Mouse (Mus musculus): Measurements from ENCODE around the gene Arhgap36.

The Arhgap36 gene

DNA sequence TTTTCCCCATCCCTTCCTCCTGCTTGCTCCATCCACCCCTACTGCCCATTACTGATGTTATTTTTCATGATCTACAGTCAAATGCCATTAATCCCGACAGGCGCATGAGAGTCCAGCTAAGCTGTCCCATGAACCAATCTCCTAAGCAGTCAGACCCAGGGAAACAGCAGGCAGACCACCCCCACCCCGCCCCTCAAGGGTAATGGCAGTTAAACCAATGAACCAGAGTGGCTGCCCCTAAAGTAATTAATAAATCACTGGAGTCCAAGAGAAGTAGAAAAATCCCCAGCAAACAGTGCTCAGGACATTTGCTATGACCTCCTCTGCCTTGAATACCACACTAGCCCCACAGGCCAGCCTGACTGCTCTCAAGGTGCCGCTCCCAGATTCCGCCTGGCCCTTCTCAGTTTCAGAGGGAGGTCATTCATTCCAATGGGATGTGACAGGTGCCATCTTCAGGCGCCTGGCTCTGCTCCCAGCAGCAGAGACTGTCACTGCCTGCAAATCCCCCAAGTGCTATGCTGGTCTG lies at the start of gene Arhgap36:
Gene Arhgap36, plus strand, starts transcription at position 504 of the 529 bp plus-strand sequence.
- no peak for DNase-seq (ENCODE audit: low read depth, low spot score)

DNA sequence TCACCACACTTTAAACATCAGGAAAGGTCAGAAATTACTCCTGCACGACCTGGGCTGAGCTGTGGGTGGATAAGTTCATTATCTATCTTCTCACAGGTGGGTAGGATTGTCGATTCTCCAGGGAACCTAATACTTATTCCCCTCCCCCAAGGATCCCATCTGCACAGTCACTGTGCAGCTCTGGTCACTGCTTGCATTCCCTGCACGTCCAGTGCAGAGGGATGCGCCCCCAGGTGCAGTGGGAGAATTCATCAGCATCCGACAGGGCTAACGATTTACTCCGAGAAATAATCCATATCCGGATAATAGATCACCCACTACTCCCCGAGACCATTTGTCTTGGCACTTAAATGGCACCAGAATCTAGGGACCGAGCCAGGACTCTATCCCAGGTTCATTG lies 6.0 kb upstream of the Arhgap36 start:
- DNase-seq (ENCODE audit: low read depth, low spot score) = no peak

DNA sequence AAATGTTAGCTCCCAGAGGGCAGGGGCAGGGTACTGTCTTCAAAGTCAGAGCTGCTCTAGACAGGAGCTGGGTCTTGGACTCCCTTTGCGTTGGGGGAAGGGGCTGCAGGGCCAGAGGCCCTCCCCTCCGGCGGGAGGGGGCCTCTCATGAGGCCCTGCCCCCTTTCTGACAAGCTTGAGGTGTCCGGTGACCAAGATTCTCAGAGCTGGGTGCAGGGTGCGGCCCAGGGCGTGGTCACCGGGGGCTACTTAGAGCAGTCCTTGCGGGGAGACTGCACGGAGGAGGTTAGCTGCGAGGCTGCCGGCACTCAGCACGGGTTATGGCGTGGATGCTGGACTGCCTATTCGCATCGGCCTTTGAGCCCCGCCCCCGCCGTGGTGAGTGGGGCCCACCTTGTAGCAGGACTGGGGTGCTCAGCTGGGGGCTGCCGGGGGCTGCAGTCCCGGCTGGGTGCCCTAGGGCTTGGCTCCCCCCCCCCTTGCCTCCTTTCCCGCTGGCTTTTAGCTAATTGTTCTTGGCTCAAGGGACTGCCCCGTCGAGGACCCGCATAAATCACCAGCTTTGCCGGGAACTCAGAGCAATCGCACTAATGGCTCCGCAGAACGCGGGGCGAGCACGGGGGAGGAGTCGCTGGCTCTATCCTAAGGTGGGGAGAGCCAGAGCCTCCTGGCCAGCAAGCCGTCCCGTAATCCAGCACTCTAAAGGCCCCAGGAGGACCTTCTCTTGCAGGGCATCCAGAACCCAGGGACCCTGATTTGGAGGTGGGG lies 6.7 kb downstream of the Arhgap36 start:
- DNase-seq (ENCODE audit: low read depth, low spot score) = no peak

DNA sequence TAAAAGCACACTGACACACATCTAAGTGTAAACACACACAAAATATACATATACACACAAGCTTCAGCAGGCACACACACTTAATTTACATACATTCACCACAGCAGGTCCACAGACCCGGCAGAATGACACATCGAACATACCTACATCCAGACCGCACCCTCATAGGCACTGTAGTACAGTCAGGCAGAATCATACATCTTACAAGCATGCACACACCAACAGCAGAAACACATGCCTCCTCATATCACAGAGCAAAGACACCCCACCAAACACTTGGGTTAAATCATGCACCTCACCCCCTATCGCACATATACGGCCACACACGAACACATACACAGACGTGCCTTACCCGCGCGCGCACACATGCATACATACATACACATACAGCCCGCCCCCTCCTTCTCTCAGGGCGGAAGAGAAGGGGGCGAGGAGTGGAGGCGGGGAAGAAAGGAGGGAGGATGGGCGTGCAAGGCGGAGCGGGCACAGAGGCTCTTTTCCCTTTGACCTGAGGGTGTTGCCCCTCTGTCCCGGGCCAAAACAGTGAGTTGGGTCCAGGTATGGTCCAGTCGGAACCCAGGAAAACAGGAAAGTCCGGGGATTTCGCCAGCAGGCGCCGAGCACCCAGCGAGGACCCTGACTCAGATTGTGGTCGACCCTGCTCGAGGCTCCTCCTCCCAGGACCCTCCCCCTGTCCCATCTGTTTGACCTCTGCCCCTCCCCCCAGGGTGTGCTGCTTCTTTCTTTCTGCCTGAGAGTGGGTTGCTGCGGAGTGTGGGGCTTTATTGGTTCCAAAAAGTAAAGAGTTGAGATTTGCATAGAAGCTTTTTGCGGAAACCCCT lies 16.4 kb downstream of the Arhgap36 start:
- no peak for DNase-seq (ENCODE audit: low read depth, low spot score)

DNA sequence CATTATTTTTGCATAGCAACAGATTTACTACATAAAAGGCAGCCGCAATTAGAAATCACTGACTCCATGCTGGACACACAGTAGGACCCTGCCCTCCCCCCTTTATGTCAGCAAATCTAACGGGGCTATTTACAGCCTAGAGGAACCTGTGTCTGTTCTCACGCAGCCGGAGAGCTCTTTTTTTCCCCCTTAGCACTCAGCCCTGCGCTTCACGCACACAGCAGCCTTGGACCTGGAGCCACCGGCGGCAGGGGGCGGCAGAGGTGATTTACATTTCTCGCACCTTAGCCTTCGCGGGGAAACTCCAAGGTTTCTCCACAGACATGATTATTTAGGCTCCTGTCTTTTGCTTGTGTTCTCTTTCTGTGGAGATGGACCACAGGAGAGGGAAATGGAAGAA lies 17.1 kb downstream of the Arhgap36 start:
- no peak for DNase-seq (ENCODE audit: low read depth, low spot score)

DNA sequence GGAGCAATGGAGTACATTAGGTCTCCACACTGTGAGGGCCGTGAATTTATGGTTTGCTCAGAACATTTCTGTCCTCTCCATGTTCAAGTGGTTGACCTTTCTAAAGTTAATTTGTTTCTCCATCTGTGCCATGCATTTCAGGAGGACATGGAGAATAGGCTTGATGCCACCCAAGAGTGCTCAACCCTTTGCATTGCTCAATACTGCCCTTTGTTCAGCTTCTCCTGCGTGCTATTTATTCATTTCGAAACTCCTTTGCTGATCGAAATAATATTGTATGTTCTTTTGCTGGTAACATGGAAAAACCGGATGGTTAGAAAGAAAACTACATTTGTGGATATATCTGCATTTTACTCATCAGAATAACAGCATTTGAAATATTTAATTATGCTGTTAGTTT lies 25.4 kb downstream of the Arhgap36 start:
- DNase-seq (ENCODE audit: low read depth, low spot score) = no peak

DNA sequence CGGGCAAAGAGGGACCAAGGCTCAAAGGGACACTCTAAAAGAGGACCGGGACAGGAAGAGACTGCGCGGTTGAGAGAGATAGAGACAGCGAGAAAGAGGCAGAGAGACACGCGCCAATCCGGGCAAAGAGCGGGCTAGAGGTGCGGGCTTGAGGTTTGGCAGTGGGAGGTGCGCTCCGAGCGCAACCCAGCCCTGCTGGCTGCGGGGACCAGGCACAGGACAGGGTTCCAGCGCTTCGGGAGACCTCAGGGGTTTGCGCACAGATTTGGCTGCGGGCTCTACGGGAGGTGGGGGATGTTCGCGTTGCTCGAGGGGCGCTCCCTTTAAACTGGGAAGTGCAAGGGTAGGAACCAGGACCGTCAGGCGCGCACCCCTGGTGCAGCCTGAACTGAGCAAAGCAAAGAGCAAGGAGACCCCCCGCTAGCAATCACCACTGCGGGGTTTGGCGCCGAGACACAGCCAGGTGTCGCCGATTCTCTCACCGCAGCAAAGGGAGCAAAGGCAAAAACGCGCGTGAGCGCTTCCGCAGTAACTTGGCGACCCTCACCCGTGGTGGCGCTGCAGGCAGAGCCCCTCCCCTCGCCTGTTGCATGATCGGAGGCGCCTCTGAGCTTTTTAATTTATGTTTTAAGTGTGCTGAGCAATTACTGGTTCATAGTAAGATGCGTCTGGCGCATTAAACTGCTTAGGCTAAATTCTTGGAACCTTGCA lies 30.1 kb downstream of the Arhgap36 start:
- DNase-seq (ENCODE audit: low read depth, low spot score) = no peak
